Mouse (Mus musculus) forebrain, embryonic 13.5 days (tissue): Measurements from ENCODE around the gene Smtn. TPM values are rescaled to one million over a fixed set of nuclear protein-coding genes. Genes with fewer than 3 reads are reported as not detected.

ENCODE experiments used
- ATAC-seq: fragments of 200-750 bp; cut with Nextera tagmentation; 2 replicates; pipeline ENCODE4 v1.8.0; 2017
- H3K27ac ChIP-seq: fragments of 300-500 bp; sonication (generic); 2 replicates; pipeline ENCODE4 v1.5.1; 2015; ENCODE audit warnings: inconsistent platforms, mild to moderate bottlenecking, moderate library complexity
- H3K27me3 ChIP-seq: fragments of 300-500 bp; sonication (generic); 2 replicates; pipeline ENCODE4 v1.6.1; 2015; ENCODE audit warnings: mild to moderate bottlenecking, inconsistent platforms
- H3K36me3 ChIP-seq: fragments of 300-500 bp; sonication (generic); 2 replicates; pipeline ENCODE4 v1.6.1; 2015; ENCODE audit warnings: mild to moderate bottlenecking, inconsistent platforms; ENCODE audit not compliant: poor library complexity, severe bottlenecking
- H3K4me1 ChIP-seq: fragments of 300-500 bp; sonication (generic); 2 replicates; pipeline ENCODE4 v1.6.1; 2015; ENCODE audit warnings: inconsistent platforms
- H3K4me2 ChIP-seq: fragments of 300-500 bp; sonication (generic); 2 replicates; pipeline ENCODE4 v1.6.1; 2015; ENCODE audit warnings: inconsistent platforms, mild to moderate bottlenecking, moderate library complexity
- H3K4me3 ChIP-seq: fragments of 300-500 bp; sonication (generic); 2 replicates; pipeline ENCODE4 v1.5.1; 2015; ENCODE audit warnings: mild to moderate bottlenecking, inconsistent platforms
- H3K9ac ChIP-seq: fragments of 300-500 bp; sonication (generic); 2 replicates; pipeline ENCODE4 v1.6.1; 2015; ENCODE audit warnings: mild to moderate bottlenecking, inconsistent platforms
- H3K9me3 ChIP-seq: fragments of 300-500 bp; sonication (generic); replicated peaks from 2 replicates; pipeline ENCODE4 v1.6.1; 2016; ENCODE audit warnings: inconsistent platforms
- WGBS: fragments of 180-500 bp; shearing (Covaris S2); methylation state at CpG from one replicate; pipeline ENCODE4 v1.1.7; 2015; 5-methylcytosine and 5-hydroxymethylcytosine counted together
- polyA plus RNA-seq: library from polyadenylated mRNA; unstranded; fragments of >200 nt; fragmentation: Nextera tagmentation; extraction: Ambion mirVana; gene quantifications from 2 replicates; pipeline ENCODE4 v1.2.1, GENCODE M21; 2015

Gene Smtn
- polyA plus RNA-seq = 21.8 and 21.9 TPM in 2 replicates

DNA sequence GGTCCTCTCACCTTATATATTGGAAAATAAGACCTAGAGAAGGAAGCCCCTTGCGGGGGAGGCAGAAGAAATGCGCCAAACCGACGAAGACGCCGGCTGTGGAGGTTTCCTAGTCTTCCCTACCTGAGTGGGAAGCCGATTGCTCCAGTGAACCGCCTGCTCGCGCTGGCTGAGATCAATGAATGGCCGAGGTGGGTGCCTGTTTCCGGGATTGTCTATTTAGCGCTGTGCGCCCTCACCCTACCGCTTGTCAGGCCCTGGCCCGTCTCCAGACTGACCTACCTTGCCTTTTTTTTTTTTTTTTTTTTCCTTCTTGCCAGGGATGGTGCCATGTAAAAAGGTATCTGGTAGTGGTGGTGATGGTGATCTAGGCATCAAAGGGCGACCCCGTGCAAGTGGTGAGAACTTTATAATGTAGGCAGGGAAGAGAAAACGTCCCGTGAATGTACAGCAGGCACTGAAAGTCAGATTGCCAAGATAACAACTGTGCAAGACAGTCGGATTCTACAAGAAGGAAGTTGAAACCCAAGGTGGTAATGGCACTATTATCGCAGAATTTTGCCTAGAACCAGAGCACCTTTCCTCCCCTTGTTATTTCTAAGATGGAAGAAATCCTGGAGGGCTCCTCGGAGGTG, at the start of gene Smtn:
Gene Smtn, minus strand, starts transcription at position 162 of the 635 bp plus-strand sequence.
- no peaks in the 10 kb centered on the region for H3K27me3 ChIP-seq
- WGBS = 94% methylated on average over 23 of the region's 23 CpGs
- peak within 1 kb of the TSS; percentile 51 for H3K9ac ChIP-seq
- no peak within 1 kb of the TSS for H3K27ac ChIP-seq
- no peaks in the 10 kb centered on the region for H3K36me3 ChIP-seq
- H3K4me3 ChIP-seq = peak within 1 kb of the TSS; percentile 55
- no peak for ATAC-seq
- peaks cover 27% of the 10 kb centered on the region for H3K4me1 ChIP-seq
- H3K4me2 ChIP-seq = peak within 1 kb of the TSS; percentile 70
- H3K9me3 ChIP-seq = peaks cover 6% of the 10 kb centered on the region

DNA sequence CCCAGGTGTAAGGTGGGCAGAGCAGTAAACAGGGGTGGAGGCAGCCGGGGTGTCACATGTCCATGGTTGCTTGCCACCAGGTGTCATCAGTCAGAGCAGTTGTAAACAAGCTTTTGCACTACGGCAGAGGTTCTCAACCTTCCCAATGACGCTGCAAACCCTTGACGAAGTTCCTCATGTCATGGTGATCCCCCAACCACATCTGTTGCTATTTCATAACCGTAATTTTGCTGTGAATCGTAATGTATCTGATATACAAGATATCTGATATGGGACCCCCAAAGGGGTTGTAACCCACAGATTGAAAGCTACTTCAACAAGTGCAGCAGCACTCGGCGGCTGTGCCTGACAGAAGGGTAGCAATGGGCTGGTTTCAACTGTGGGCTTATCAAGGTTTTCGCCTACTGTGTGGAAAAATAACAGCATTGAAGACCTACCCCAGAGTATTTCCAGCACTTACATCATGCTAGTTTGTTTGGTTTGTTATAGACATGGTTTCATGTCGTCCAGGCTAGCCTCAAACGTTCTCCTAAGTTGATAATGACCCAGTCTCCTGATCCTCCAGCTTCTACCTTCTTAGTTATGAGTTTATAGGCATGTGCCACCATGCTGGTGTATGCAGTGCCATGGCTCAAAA, 47.7 kb upstream of the Smtn start:
- Histone ChIP-seq H3K27me3 (no peaks in the 10 kb centered on the region), H3K4me3 (no peak overlapping the region), H3K36me3 (no peaks in the 10 kb centered on the region), H3K9ac (no peak overlapping the region), H3K27ac (no peak overlapping the region), H3K4me2 (no peak overlapping the region), H3K9me3 (no peaks in the 10 kb centered on the region), H3K4me1 (no peaks in the 10 kb centered on the region)
- 84% methylated on average over 11 of the region's 11 CpGs for WGBS
- ATAC-seq = no peak

GRCm38 (mm10) chr11:3587350-3587749, 46.9 kb upstream of the Smtn start:
- H3K4me1 ChIP-seq = no peaks in the 10 kb centered on the region
- no peaks in the 10 kb centered on the region for H3K27me3 ChIP-seq
- no peak for ATAC-seq
- 59% methylated on average over 3 of the region's 4 CpGs for WGBS
- no peak overlapping the region for H3K4me2 ChIP-seq
- no peaks in the 10 kb centered on the region for H3K36me3 ChIP-seq
- H3K27ac ChIP-seq = no peak overlapping the region
- H3K9ac ChIP-seq = no peak overlapping the region
- no peak overlapping the region for H3K4me3 ChIP-seq
- H3K9me3 ChIP-seq = no peaks in the 10 kb centered on the region

DNA sequence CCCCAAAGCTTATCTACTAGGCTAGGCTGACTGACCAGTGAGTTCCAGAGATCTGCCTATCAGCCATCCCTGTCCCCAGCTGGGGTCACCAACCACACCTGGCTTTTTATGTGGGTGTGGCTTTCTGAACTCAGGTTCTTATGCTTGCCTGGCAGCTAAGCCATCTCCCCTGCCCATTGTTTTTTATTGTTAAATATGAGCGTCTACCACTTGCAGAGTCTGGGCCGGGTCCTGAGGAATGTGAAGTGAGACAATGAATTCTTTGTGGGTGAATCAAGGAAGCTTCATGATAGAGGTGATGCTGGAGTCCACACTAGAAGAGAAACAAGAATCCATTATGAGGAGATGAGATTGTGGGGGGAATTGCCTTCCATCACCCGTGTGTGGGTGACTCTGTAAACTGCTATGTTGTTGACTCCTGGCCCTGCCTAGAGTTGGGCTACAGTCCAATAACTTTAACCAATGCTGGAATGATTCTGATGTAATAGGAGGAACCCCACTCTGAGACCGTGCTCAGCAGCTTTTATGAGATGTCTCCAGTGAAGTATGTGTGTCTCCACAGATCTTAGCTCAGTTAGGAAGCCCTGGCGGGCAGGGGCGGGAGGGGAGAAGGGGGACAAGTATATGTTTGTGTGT, 45.7 kb upstream of the Smtn start:
- H3K27me3 ChIP-seq = no peaks in the 10 kb centered on the region
- H3K9ac ChIP-seq = no peak overlapping the region
- H3K4me3 ChIP-seq = no peak overlapping the region
- no peak overlapping the region for H3K27ac ChIP-seq
- H3K36me3 ChIP-seq = no peaks in the 10 kb centered on the region
- WGBS = 83% methylated on average over 6 of the region's 6 CpGs
- no peaks in the 10 kb centered on the region for H3K4me1 ChIP-seq
- ATAC-seq = no peak
- H3K4me2 ChIP-seq = no peak overlapping the region
- H3K9me3 ChIP-seq = no peaks in the 10 kb centered on the region

GRCm38 (mm10) chr11:3583127-3583526, 42.7 kb upstream of the Smtn start:
- no peaks in the 10 kb centered on the region for H3K4me1 ChIP-seq
- no peak for ATAC-seq

GRCm38 (mm10) chr11:3581908-3582307, 41.5 kb upstream of the Smtn start:
- 90% methylated on average over 4 of the region's 4 CpGs for WGBS
- ATAC-seq = no peak
- H3K9me3 ChIP-seq = no peaks in the 10 kb centered on the region
- H3K4me3 ChIP-seq = no peak overlapping the region
- no peaks in the 10 kb centered on the region for H3K36me3 ChIP-seq
- no peaks in the 10 kb centered on the region for H3K27me3 ChIP-seq
- no peak overlapping the region for H3K9ac ChIP-seq
- no peak overlapping the region for H3K4me2 ChIP-seq
- H3K4me1 ChIP-seq = no peaks in the 10 kb centered on the region
- H3K27ac ChIP-seq = no peak overlapping the region

More at GRCm38 (mm10) chr11:3583127-3583526, 42.7 kb upstream of the Smtn start:
- H3K27me3 ChIP-seq = no peaks in the 10 kb centered on the region
- no peaks in the 10 kb centered on the region for H3K9me3 ChIP-seq
- no peak overlapping the region for H3K4me2 ChIP-seq
- no peak overlapping the region for H3K27ac ChIP-seq
- H3K9ac ChIP-seq = no peak overlapping the region
- no peak overlapping the region for H3K4me3 ChIP-seq
- H3K36me3 ChIP-seq = no peaks in the 10 kb centered on the region
- WGBS = 79% methylated on average over 5 of the region's 5 CpGs

DNA sequence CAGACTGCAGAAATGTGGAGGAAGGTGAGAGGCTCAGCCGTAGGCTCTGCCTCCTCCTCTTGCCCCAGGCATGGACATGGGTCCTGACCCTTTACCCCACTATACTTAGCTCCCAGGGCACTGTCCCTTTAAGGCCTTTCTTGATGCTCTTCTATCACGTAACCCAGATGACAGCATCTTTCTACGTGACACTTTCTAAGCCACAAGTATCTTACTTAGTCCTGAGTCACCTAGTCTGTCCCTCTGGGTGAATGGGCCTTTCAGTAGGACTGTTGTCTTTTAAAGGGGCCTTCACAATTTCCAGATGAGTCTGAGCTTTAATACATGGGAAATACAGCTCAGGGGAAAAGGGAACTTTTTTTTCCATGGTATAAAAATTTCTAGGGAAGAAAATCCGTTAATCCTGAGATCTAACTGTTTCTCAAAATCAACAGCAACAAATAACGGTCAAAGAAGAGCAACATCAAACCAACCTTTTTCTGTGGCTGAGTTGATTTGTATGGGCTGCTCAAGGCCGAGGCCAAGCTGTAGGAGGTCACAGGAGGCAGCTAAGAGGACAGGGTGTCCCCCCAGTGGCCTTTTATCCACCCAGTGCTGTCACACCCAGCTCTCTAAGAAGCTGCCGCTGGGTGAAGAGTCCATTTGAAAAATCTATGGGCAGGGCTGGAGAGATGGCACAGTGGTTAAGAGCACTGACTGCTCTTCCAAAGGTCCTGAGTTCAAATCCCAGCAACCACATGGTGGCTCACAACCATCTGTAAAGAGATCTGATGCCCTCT, 40.1 kb upstream of the Smtn start:
- Histone ChIP-seq H3K27me3 (no peaks in the 10 kb centered on the region), H3K4me3 (no peak overlapping the region), H3K4me1 (no peaks in the 10 kb centered on the region), H3K27ac (no peak overlapping the region), H3K9ac (no peak overlapping the region), H3K4me2 (no peak overlapping the region), H3K9me3 (no peaks in the 10 kb centered on the region), H3K36me3 (no peaks in the 10 kb centered on the region)
- WGBS = 75% methylated on average over 7 of the region's 7 CpGs
- ATAC-seq = no peak

GRCm38 (mm10) chr11:3578050-3578725, 37.8 kb upstream of the Smtn start:
- Histone ChIP-seq H3K27ac (no peak overlapping the region), H3K9ac (no peak overlapping the region), H3K36me3 (no peaks in the 10 kb centered on the region), H3K4me1 (no peaks in the 10 kb centered on the region), H3K4me3 (no peak overlapping the region), H3K27me3 (no peaks in the 10 kb centered on the region), H3K9me3 (no peaks in the 10 kb centered on the region), H3K4me2 (no peak overlapping the region)
- 82% methylated on average over 10 of the region's 10 CpGs for WGBS
- ATAC-seq = no peak

- no peak overlapping the region for H3K27ac ChIP-seq
- 50% methylated on average over 3 of the region's 3 CpGs for WGBS
- ATAC-seq = no peak
- H3K27me3 ChIP-seq = no peaks in the 10 kb centered on the region
- no peaks in the 10 kb centered on the region for H3K36me3 ChIP-seq
- no peak overlapping the region for H3K4me2 ChIP-seq
- H3K9me3 ChIP-seq = no peaks in the 10 kb centered on the region
- no peaks in the 10 kb centered on the region for H3K4me1 ChIP-seq
- H3K4me3 ChIP-seq = no peak overlapping the region
- H3K9ac ChIP-seq = no peak overlapping the region
Observed at GRCm38 (mm10) chr11:3575238-3575637, 34.8 kb upstream of the Smtn start.

DNA sequence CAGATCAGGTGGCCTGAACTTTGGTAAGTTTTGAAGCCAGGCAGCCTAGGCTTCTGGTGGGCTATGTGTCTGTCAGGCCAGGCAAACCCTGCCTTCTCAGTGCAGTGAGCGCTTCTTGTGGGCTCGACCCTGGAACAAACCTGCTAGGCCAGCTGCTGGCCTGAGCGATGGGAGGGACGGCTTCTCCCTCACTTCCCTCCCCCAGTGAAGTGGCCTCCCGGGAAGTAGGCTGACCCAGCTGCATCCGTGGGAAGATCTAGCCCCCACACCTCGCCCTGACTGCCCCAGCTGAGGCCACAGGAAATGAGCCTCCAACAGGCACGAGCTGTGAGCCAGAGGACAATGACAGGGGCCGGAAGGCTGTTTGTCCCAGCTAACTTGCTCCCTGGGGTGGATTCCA, 32.7 kb upstream of the Smtn start:
- Histone ChIP-seq H3K27ac (no peak overlapping the region), H3K9ac (no peak overlapping the region), H3K4me3 (no peak overlapping the region), H3K36me3 (no peaks in the 10 kb centered on the region), H3K4me2 (no peak overlapping the region), H3K9me3 (no peaks in the 10 kb centered on the region), H3K27me3 (no peaks in the 10 kb centered on the region), H3K4me1 (no peaks in the 10 kb centered on the region)
- 23% methylated on average over 9 of the region's 9 CpGs for WGBS
- no peak for ATAC-seq

DNA sequence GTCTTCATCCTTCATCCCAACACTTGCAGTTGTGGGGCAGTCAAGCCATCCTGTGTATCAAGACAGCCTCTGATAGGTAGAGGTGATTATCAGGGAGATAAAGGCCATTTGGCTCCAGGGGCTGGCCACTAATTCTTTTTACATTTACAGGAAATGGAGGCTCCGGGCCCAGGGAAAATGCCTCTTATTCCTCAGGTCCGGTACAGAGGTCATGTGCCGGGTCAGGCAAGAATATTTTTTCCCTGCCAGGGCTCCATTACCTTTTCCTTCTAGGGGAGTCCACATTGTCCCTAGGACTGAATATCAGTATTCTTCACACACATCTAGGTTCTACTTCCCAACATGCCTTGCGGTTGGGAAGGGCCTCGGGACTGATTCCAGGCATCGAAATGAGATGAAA, 31.8 kb upstream of the Smtn start:
- H3K4me1 ChIP-seq = no peaks in the 10 kb centered on the region
- no peak overlapping the region for H3K27ac ChIP-seq
- no peak overlapping the region for H3K4me3 ChIP-seq
- no peak overlapping the region for H3K4me2 ChIP-seq
- H3K9me3 ChIP-seq = no peaks in the 10 kb centered on the region
- no peak overlapping the region for H3K9ac ChIP-seq
- no peak for ATAC-seq
- 95% methylated on average over 6 of the region's 6 CpGs for whole genome bisulfite sequencing
- no peaks in the 10 kb centered on the region for H3K27me3 ChIP-seq
- H3K36me3 ChIP-seq = no peaks in the 10 kb centered on the region
